Comparison of ENCODE assay signal across 8 mouse cellular contexts in the genomic region with DNA sequence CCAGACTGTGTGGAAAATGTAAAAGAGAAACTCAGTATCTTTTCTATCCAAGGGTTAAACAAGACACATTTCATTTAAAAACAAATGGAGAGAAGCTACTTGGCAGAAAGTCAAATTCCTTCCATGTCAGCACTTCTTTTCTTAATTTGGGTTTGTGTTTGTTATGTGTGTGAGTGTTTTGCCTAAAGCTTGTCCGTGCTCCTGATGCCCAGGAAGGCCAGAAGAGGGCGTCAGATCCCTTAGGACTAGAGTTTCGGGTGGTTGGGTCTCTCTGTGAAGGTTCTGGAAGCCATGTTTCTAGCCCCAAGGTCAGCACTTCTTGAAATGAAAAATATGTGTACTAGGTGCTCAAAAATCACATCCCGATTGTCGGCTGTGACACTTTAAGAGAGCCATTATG. TPM values are rescaled to one million over a fixed set of nuclear protein-coding genes. Genes with fewer than 3 reads are reported as not detected.
A peak's percentile ranks its signal among the peaks of the same experiment; 100 is the strongest.
DNase-seq lines count a peak whose midpoint lies in the region; ATAC-seq lines count a peak whose summit lies in the region.

No protein-coding gene starts in this region.

- H3K4me3 ChIP-seq in heart, embryonic 16.5 days (ENCODE audit: low read length), result peak overlapping the region; percentile 28

- peak overlapping the region; percentile 58 for H3K4me2 ChIP-seq in heart, embryonic 16.5 days (ENCODE audit: low read depth, low read length)

- H3K27ac ChIP-seq in heart, embryonic 16.5 days (ENCODE audit: low read length), result no peak overlapping the region

- intact Hi-C loops in left cerebral cortex, postnatal 25 days (cut with DNase I), result loop anchor here (1.0 to 10.0 kb wide), 5 partner anchors 64 to 1120 kb away; a partner anchor contains a TSS

- H3K9me3 ChIP-seq in heart, embryonic 16.5 days (replicated peaks; ENCODE audit: control insufficient read depth, low read length), result no peaks in the 10 kb centered on the region

- H3K36me3 ChIP-seq in heart, embryonic 16.5 days (ENCODE audit: control insufficient read depth, insufficient read depth), result no peaks in the 10 kb centered on the region

- no peak for ATAC-seq in heart, embryonic 16.5 days (replicated peaks; ENCODE audit: extremely low read depth, insufficient read depth, low FRiP score)

- H3K27me3 ChIP-seq in heart, embryonic 16.5 days (ENCODE audit: control insufficient read depth, insufficient read depth, low read length), result peaks cover 16% of the 10 kb centered on the region

- H3K4me1 ChIP-seq in heart, embryonic 16.5 days (ENCODE audit: control insufficient read depth, insufficient read depth, low read length), result peaks cover 54% of the 10 kb centered on the region

- DNase-seq in kidney, adult 9 months, result peak; percentile 47
- no peak for DNase-seq in kidney, adult 8-10 months
- peak; percentile 67 for DNase-seq in ZHBTc4 (ENCODE audit: low read depth, low spot score)
- DNase-seq in lung, postnatal 36 days, result peak; percentile 70
- no peak for DNase-seq in left cerebral cortex, postnatal 25 days (ENCODE audit: low spot score in 2 of 2)
- DNase-seq in left cerebral cortex, adult 11 months (ENCODE audit: low spot score), result no peak
- DNase-seq in natural killer cell, adult 2 months (ENCODE audit: low spot score in 2 of 2), result no peak

- H3K9ac ChIP-seq in heart, embryonic 16.5 days (ENCODE audit: low read length), result 0 out of 2 replicates have a peak overlapping the region, but pooled peaks have one; percentile 33

- 55% methylated on average over 5 of the region's 5 CpGs for WGBS in heart, embryonic 16.5 days

RNA-seq across cellular contexts. Expression of a gene that starts 15.8 kb away (rescaled TPM):
- polyA plus RNA-seq in heart, embryonic 16.5 days (2015; fragmentation: Nextera tagmentation; extraction: Ambion mirVana), result 21.9 and 26.2 TPM in 2 replicates
- 10 to 100 TPM; 15.5 to 19.8 TPM for total RNA-seq in left cerebral cortex, postnatal 25 days (2021)

Comparison
In these comparisons a context has a peak if more than half of its experiments do, and no peak if none do; other contexts are left out.
1. DNase-seq: peak in kidney, adult 9 months (single experiment), ZHBTc4 (single experiment) and lung, postnatal 36 days (single experiment); none in kidney, adult 8-10 months (0 of 2), left cerebral cortex, postnatal 25 days (0 of 2), left cerebral cortex, adult 11 months (single experiment) and natural killer cell, adult 2 months (0 of 2).